Mouse (Mus musculus): ENCODE data around the gene Ift46.

Gene Ift46

DNA sequence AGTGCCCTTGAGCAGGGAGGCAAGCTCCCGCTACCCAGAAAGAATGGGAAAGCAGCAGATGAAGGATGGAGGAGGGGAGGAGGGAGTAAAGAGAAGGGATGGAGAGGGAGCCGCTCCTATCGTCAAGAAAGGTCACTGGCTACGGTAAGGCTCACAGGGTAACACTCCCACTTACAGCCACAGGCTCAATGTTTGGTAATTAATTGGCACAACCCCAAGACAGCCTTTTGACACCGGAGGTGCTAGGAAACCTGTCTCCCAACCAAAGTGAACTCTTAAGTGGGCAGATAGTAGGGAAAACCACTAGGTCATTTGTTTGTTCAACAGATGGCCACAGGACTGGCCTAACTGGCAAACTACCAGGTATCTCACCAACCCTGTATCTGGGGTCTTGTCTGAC is 39.4 kb downstream of the Ift46 start:
- no peak for DNase-seq (ENCODE audit: low spot score in 2 of 2)

GRCm38 (mm10) chr9:44807778-44808177 is 40.1 kb downstream of the Ift46 start:
- no peak for DNase-seq (ENCODE audit: low spot score in 2 of 2)

DNA sequence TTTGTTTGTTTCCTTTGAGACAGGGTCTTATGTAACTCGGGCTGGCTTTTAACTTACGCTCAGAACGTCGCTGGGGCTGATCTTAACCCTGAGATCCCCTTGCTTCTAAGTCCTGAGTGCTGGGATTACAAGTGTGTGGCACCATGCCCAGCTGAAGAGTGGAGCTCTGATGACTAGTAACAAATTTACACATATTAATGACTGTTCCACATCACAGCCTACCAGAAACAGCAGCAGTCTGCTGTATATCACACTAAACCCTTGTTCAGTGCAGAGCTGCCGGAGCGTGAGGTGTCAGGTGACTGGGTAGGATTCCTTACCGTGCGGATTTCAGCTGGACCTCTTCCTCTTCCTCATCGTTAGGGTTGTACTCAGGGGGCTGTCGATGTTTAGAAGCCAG is 42.6 kb downstream of the Ift46 start:
- DNase-seq (ENCODE audit: low spot score in 2 of 2): no peak

GRCm38 (mm10) chr9:44814179-44814578 is 46.5 kb downstream of the Ift46 start:
- DNase-seq (ENCODE audit: low spot score in 2 of 2): no peak

DNA sequence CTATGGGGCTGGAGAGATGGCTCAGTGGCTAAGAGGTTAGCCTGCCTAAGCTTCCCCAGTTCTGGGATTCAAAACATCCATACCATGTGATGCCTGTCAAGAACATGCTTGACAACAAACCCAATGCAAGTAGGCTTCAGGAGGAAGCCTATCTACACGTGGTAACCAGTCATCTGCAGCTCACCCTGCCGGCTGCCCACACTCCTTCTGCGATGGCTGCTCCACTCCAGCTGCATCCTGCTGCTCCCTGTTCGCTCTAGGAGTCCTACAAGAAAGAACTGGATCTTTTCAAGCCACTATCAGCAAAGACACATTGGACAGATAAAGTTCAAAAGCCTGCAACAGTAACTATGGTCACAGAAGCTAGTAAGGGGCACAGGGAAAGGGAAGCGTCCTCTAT is 49.8 kb downstream of the Ift46 start:
- DNase-seq (ENCODE audit: low spot score in 2 of 2): no peak

DNA sequence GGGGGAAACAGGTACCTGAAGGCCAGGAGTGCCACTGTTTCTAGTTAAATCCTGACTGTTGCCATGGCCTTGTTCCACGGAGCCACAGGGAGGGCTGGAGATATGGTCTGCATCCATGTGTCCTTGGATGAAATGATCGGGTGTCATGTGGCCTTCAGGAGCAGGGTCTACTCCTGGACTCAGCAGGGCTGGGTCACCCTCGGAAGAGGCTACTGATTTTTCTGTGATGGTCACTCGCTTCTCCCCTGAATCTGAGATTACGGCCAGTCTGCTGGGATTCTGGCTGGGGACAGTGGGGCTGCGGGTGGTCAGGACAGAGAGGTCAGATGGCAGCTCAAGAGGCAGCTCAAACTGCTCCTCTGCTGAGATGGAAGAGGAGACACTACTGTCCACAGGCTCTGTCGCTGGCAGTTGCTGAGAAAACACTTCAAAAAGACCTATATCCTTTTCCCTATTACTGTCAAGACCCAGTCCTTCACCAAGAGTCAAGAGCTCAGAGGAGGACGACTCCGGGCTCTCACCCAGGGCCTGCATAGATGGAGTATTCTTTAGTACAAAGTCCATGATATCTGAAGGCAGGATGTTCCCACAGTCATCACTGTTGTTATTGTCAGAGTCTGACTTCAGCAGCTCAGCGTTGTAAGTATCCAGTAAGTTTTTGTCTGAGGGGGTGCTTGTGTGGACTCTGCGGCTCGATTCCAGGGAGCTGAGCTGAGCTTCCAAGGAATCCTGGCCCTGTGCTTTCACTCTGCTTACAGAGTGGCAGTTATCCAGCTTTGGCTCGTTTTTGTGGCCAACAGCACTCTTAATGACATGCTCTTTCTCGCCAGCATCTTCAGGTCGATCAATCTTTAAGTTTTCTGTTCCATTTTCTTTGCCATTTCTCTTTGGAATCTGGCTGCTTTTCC is 52.5 kb downstream of the Ift46 start:
- no peak for DNase-seq (ENCODE audit: low spot score in 2 of 2)

GRCm38 (mm10) chr9:44826660-44827059 is 59.0 kb downstream of the Ift46 start:
- no peak for DNase-seq (ENCODE audit: low spot score in 2 of 2)

DNA sequence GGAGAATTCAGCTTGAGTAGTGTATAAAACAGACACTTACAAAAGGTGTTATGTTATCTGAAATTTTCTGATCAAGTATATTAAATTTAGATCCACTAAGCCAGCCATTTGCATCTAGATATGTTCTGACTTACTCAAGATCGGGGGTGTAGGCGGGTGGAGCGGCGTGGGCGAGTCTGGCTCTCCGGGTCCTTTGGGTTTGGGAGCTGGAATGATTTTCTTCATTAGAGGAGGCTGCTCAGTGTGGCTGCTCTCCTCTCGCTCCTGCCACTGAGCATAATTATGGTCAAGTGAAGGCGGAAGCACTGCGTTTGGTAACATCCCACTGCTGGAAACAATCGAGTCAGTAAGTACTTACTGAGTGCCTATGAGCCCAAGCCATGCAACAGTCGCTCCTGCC is 61.2 kb downstream of the Ift46 start:
- no peak for DNase-seq (ENCODE audit: low spot score in 2 of 2)

DNA sequence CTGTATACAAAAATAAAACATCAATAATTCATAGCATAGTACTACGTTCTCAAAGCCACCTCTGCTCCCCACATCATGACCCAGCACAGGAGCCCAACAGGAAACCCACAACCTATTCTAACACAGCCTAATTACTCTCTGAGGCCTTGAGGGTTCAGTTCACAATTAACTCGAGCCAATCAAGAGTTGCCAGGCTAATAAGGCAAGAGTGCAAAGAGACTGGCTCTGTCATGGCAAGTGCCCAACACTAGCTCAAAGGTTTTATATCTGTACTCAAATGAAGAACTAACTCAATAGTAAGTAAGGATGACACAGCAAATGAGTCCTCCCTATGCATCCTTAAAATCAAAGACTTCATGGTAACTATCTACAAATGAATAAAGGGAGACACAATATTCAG is 62.8 kb downstream of the Ift46 start:
- no peak for DNase-seq (ENCODE audit: low spot score in 2 of 2)

- no peak for DNase-seq (ENCODE audit: low spot score in 2 of 2)
Measured at GRCm38 (mm10) chr9:44832356-44832755, 64.6 kb downstream of the Ift46 start.

- DNase-seq (ENCODE audit: low spot score in 2 of 2): peak; percentile 64 to 79
Measured at GRCm38 (mm10) chr9:44836439-44836838, 68.7 kb downstream of the Ift46 start.

GRCm38 (mm10) chr9:44841241-44841640 is 73.5 kb downstream of the Ift46 start:
- DNase-seq (ENCODE audit: low spot score in 2 of 2): peak; percentile 45 to 55

Data from natural killer cell, adult 2 months (primary cell).